Mouse (Mus musculus): ENCODE measurements around the gene Per2. TPM values are rescaled to one million over a fixed set of nuclear protein-coding genes. Genes with fewer than 3 reads are reported as not detected.
"Not testable (repeated sequence)": the region's sequence is repeated elsewhere in the genome, so short reads cannot be mapped to it uniquely, and the experiment has no call there.

Per2 gene
- polyA plus RNA-seq, 1 experiment, result 7.4 TPM

GRCm38 (mm10) chr1:91484011-91484346 is 24.9 kb upstream of the Per2 start:
- Histone ChIP-seq H3K4me3 (ENCODE audit: insufficient read depth, low read length) (no peak overlapping the region), H3K27ac (ENCODE audit: insufficient read depth, low read length) (no peak overlapping the region), H3K4me1 (ENCODE audit: control insufficient read depth, insufficient read depth, low read length) (no peaks in the 10 kb centered on the region)
- TF ChIP-seq POLR2A (IDR thresholded peaks at IDR 0.05; ENCODE audit: low read depth, low read length) (no peak), CTCF (IDR thresholded peaks at IDR 0.05; ENCODE audit: borderline replicate concordance, insufficient read depth, low read length) (no peak)

GRCm38 (mm10) chr1:91483304-91484010 is 24.3 kb upstream of the Per2 start:
- Histone ChIP-seq H3K4me3 (ENCODE audit: insufficient read depth, low read length) (no peak overlapping the region), H3K4me1 (ENCODE audit: control insufficient read depth, insufficient read depth, low read length) (no peaks in the 10 kb centered on the region), H3K27ac (ENCODE audit: insufficient read depth, low read length) (no peak overlapping the region)
- TF ChIP-seq CTCF (IDR thresholded peaks at IDR 0.05; ENCODE audit: borderline replicate concordance, insufficient read depth, low read length) (peak; percentile 74; the same call in 1 of the 2 replicates), POLR2A (IDR thresholded peaks at IDR 0.05; ENCODE audit: low read depth, low read length) (no peak)

- Histone ChIP-seq H3K27ac (ENCODE audit: insufficient read depth, low read length) (no peak overlapping the region), H3K4me1 (ENCODE audit: control insufficient read depth, insufficient read depth, low read length) (no peaks in the 10 kb centered on the region), H3K4me3 (ENCODE audit: insufficient read depth, low read length) (no peak overlapping the region)
- TF ChIP-seq POLR2A (IDR thresholded peaks at IDR 0.05; ENCODE audit: low read depth, low read length) (no peak), CTCF (IDR thresholded peaks at IDR 0.05; ENCODE audit: borderline replicate concordance, insufficient read depth, low read length) (no peak)
Observed at GRCm38 (mm10) chr1:91482616-91483211, 23.6 kb upstream of the Per2 start.

- Histone ChIP-seq H3K27ac (ENCODE audit: insufficient read depth, low read length) (no peak overlapping the region), H3K4me3 (ENCODE audit: insufficient read depth, low read length) (no peak overlapping the region), H3K4me1 (ENCODE audit: control insufficient read depth, insufficient read depth, low read length) (no peaks in the 10 kb centered on the region)
- TF ChIP-seq CTCF (IDR thresholded peaks at IDR 0.05; ENCODE audit: borderline replicate concordance, insufficient read depth, low read length), result no peak
- TF ChIP-seq POLR2A (IDR thresholded peaks at IDR 0.05; ENCODE audit: low read depth, low read length), result no peak
Observed at GRCm38 (mm10) chr1:91478958-91479357, 19.8 kb upstream of the Per2 start.

DNA sequence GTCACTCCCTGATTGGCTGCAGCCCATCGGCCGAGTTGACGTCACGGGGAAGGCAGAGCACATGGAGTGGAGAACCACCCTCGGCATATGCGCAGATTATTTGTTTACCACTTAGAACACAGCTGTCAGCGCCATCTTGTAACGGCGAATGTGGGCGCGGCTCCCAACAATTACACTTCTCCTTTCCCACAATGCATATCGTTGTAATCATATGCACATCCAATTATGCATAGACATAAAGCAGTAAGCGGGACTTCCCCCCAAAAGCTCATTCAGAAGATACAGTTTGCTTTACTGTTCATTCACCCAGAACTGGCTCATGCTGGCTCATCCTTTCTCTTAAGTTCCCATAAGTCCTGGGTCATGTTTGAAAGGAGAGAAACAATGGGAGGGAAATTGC is 19.0 kb upstream of the Per2 start:
- not testable (repeated sequence) for H3K4me1 ChIP-seq (ENCODE audit: control insufficient read depth, insufficient read depth, low read length); H3K4me3 ChIP-seq (ENCODE audit: insufficient read depth, low read length)

GRCm38 (mm10) chr1:91469888-91470419 is 10.8 kb upstream of the Per2 start:
- H3K27ac ChIP-seq (ENCODE audit: insufficient read depth, low read length), result no peak overlapping the region
- TF ChIP-seq POLR2A (IDR thresholded peaks at IDR 0.05; ENCODE audit: low read depth, low read length) (no peak), CTCF (IDR thresholded peaks at IDR 0.05; ENCODE audit: borderline replicate concordance, insufficient read depth, low read length) (no peak)
- no peak overlapping the region for H3K4me3 ChIP-seq (ENCODE audit: insufficient read depth, low read length)
- H3K4me1 ChIP-seq (ENCODE audit: control insufficient read depth, insufficient read depth, low read length), result no peaks in the 10 kb centered on the region

More for the DNA sequence above, 19.0 kb upstream of the Per2 start:
- H3K27ac ChIP-seq (ENCODE audit: insufficient read depth, low read length), result not testable (repeated sequence)

- no peak overlapping the region for H3K4me3 ChIP-seq (ENCODE audit: insufficient read depth, low read length)
- no peaks in the 10 kb centered on the region for H3K4me1 ChIP-seq (ENCODE audit: control insufficient read depth, insufficient read depth, low read length)
- H3K27ac ChIP-seq (ENCODE audit: insufficient read depth, low read length), result no peak overlapping the region
- no peak for TF ChIP-seq POLR2A (IDR thresholded peaks at IDR 0.05; ENCODE audit: low read depth, low read length)
- TF ChIP-seq CTCF (IDR thresholded peaks at IDR 0.05; ENCODE audit: borderline replicate concordance, insufficient read depth, low read length), result no peak
Observed at GRCm38 (mm10) chr1:91466186-91466585, 7.1 kb upstream of the Per2 start.

GRCm38 (mm10) chr1:91465244-91465643 is 6.1 kb upstream of the Per2 start:
- no peak overlapping the region for H3K27ac ChIP-seq (ENCODE audit: insufficient read depth, low read length)
- H3K4me1 ChIP-seq (ENCODE audit: control insufficient read depth, insufficient read depth, low read length), result 0 out of 2 replicates have a peak, but pooled peaks cover 2% of the 10 kb centered on the region
- no peak overlapping the region for H3K4me3 ChIP-seq (ENCODE audit: insufficient read depth, low read length)
- TF ChIP-seq CTCF (IDR thresholded peaks at IDR 0.05; ENCODE audit: borderline replicate concordance, insufficient read depth, low read length) (no peak), POLR2A (IDR thresholded peaks at IDR 0.05; ENCODE audit: low read depth, low read length) (no peak)

DNA sequence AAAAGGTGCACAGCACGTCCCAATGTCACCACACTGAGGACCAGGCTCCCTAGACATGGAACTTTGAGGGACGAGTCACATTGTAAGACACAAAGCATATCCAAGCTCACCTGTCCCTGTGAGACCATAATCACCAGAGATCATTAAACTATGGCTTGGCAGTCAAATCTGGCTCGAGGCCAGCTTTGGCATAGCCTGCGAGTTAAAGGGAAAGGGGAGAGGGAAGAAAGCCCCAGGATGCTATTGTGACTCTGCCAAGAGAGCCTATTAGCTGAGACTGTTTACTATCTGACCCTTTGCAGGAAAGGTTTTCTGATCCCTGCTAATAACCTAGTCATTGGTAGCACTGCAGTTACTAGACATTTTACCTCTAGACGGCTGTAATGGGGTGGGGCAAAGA is 5.3 kb upstream of the Per2 start:
- Histone ChIP-seq H3K4me3 (ENCODE audit: insufficient read depth, low read length) (no peak overlapping the region), H3K4me1 (ENCODE audit: control insufficient read depth, insufficient read depth, low read length) (0 out of 2 replicates have a peak, but pooled peaks cover 3% of the 10 kb centered on the region), H3K27ac (ENCODE audit: insufficient read depth, low read length) (no peak overlapping the region)
- no peak for TF ChIP-seq POLR2A (IDR thresholded peaks at IDR 0.05; ENCODE audit: low read depth, low read length)
- no peak for TF ChIP-seq CTCF (IDR thresholded peaks at IDR 0.05; ENCODE audit: borderline replicate concordance, insufficient read depth, low read length)

- H3K27ac ChIP-seq (ENCODE audit: insufficient read depth, low read length), result no peak overlapping the region
- H3K4me1 ChIP-seq (ENCODE audit: control insufficient read depth, insufficient read depth, low read length), result 0 out of 2 replicates have a peak, but pooled peaks cover 5% of the 10 kb centered on the region
- H3K4me3 ChIP-seq (ENCODE audit: insufficient read depth, low read length), result no peak overlapping the region
- no peak for TF ChIP-seq POLR2A (IDR thresholded peaks at IDR 0.05; ENCODE audit: low read depth, low read length)
- no peak for TF ChIP-seq CTCF (IDR thresholded peaks at IDR 0.05; ENCODE audit: borderline replicate concordance, insufficient read depth, low read length)
Observed at GRCm38 (mm10) chr1:91463336-91463995, 4.3 kb upstream of the Per2 start.

All from embryonic fibroblast, embryonic 13.5 days (primary cell).